Mouse (Mus musculus) frontal cortex, postnatal 36 days (tissue): Measurements from ENCODE around the gene Vwc2.

Experiments used
- DNase-seq, 2 experiments: peaks; one replicate each; pipeline ENCODE4 v3.0.0; 2022; ENCODE audit warnings: low spot score in 2 of 2

The Vwc2 gene

GRCm38 (mm10) chr11:11242694-11243377 lies 128.8 kb downstream of the Vwc2 start:
- no peak for DNase-seq

GRCm38 (mm10) chr11:11257348-11257747 lies 143.3 kb downstream of the Vwc2 start:
- DNase-seq: no peak

- DNase-seq: no peak
Measured at GRCm38 (mm10) chr11:11280128-11280527, 166.1 kb downstream of the Vwc2 start.

- no peak for DNase-seq
Measured at GRCm38 (mm10) chr11:11283512-11283911, 169.5 kb downstream of the Vwc2 start.
